Mouse (Mus musculus) T-cell, adult 2 months (primary cell): Measurements from ENCODE around the gene Rpp25l.

ENCODE experiments used
- DNase-seq: peaks from one replicate; pipeline ENCODE4 v3.0.0; 2022; ENCODE audit warnings: low spot score

The Rpp25l gene

GRCm38 (mm10) chr4:41671500-41671899 is 41.8 kb downstream of the Rpp25l start:
- no peak for DNase-seq

DNA sequence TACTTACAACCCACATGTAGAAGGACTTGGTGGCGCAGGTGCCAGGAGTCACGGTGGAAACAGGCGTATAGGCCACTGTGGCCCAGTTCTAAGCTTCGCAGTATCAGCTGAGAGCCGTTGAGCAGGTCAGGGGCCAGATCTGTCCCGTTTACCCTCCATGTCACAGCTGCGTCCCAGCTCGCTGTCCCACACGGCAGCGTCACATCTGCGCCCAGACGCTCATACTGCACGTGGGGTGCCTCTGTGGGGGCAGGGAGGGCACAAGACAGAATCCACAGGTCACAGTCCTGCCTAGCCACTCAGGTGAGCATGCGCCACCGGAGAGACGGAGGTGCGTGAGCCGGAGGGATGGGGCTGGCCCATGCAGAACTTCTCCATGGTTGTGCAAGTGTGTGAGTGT is 42.5 kb downstream of the Rpp25l start:
- DNase-seq: no peak

DNA sequence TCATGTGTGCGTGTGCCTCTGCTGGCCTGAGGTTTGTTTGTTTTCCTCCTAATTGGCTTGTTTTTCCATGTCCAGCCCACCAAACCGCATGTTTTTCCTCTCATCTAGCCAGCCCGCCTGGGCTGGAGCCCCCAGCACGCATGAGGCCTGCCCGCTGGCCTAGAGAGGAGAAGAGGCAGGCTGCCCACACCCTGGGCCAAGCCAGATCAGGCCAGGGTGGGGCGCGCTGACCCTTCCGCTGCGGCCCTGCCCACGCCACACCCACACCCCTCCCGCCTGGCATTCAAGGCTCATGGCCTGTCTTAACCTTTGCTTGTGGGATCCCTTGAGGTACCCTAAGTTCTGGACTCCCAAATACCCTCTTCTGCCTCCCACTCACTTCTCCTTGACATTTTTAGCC is 46.7 kb downstream of the Rpp25l start:
- no peak for DNase-seq

- DNase-seq: no peak
These were observed 48.2 kb downstream of the Rpp25l start for GRCm38 (mm10) chr4:41665009-41665675.

DNA sequence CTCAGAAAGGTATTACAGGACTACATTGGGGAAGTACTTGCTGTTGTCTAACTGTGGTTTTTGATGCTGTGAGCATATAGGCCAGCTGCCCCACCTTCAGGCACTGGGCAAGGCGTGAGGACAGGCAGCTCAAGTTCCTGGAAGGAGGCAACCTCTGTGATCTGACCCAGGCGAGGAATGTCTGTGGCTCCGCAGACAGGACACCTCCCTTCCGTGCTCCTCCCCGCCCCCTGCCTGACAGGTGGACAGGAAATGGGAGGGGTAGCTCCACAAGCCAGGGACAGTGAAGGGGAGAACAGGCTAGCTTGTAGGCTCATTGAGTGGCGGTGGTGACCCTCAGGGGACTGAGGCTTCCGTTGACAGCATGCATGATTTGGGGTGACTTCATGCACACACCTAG is 48.8 kb downstream of the Rpp25l start:
- DNase-seq: no peak

GRCm38 (mm10) chr4:41663614-41664013 is 49.7 kb downstream of the Rpp25l start:
- DNase-seq: no peak

DNA sequence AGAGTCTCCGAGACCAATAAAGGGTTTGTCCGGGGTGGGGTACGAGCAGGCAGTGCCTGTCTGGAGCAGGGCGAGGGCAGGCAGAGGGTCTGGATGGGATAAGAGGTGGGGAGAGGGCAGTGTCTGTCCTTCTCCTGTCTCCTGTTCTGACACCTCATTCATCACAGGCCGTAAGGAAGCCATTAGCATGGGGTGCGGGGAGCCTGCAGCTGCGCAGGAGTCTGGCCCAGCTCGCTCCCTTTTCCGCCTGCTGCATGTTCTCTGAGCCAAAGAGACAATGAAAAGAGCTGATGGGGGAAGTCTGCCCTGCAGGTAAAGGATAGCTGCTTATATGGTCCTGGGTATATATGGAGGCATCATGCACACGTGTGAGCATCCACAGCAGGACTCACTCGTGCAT is 50.6 kb downstream of the Rpp25l start:
- DNase-seq: no peak
